Mouse (Mus musculus) stomach, adult 2 months (tissue): ENCODE data around the gene Plb1. TPM values are rescaled to one million over a fixed set of nuclear protein-coding genes. Genes with fewer than 3 reads are reported as not detected.

Experiments used
- polyA plus RNA-seq: library from polyadenylated mRNA; depleted of rRNA; stranded (reverse); fragments of >200 nt; gene quantifications from 2 replicates; pipeline ENCODE4 v1.2.3, GENCODE M21; 2012; rRNA removed

Plb1 gene
- 0.32 and 0.72 TPM in 2 replicates for polyA plus RNA-seq

GRCm38 (mm10) chr5:32232474-32232873, at the start of gene Plb1:
Plb1 (plus strand) TSS chr5:32232708.

Other genes starting within 250 kb of the Plb1 start
- gene Fosl2, start 96.9 kb upstream of the Plb1 start, polyA plus RNA-seq: 26.3 and 31.4 TPM in 2 replicates
- gene Ppp1cb, start 226.1 kb downstream of the Plb1 start, polyA plus RNA-seq: 1.9 and 2.8 TPM in 2 replicates